Mouse (Mus musculus) gastrocnemius, adult 8-10 months (tissue): ENCODE data around the gene Adh5. TPM values are rescaled to one million over a fixed set of nuclear protein-coding genes. Genes with fewer than 3 reads are reported as not detected.

Experiments used
- DNase-seq, 2 experiments: peaks; one replicate each; pipeline ENCODE4 v3.0.0; 2022; ENCODE audit warnings: low spot score in 2 of 2
- total RNA-seq, 4 experiments: library from RNA; stranded (reverse); gene quantifications; 2 replicates each; pipeline ENCODE4 v1.2.4; 2022

Adh5 gene
- total RNA-seq, 4 experiments from 2014 or later, result 61.0 to 64.1 (median 61.7) TPM

- no peak for DNase-seq
These were observed 60.9 kb downstream of the Adh5 start for GRCm38 (mm10) chr3:138503754-138504153.

Other genes with a start within 250 kb of the Adh5 start
- not detected for gene 4930579F01Rik, start 249.3 kb upstream of the Adh5 start, total RNA-seq
- gene Adh7, start 225.3 kb upstream of the Adh5 start, total RNA-seq, result under 1 TPM; 0.12 to 0.88 (median 0.37) TPM
- gene Adh1, start 182.1 kb upstream of the Adh5 start, total RNA-seq, result 10 to 100 TPM; 14.7 to 36.9 (median 23.9) TPM
- not detected for gene Adh6a, start 129.8 kb upstream of the Adh5 start, total RNA-seq
- gene Adh6b, start 101.3 kb upstream of the Adh5 start, total RNA-seq, result under 1 TPM in 1 of 4 experiments, not detected in 3; 0.16 TPM
- gene Adh4, start 27.6 kb upstream of the Adh5 start, total RNA-seq, result not detected
- gene Metap1, start 46.4 kb downstream of the Adh5 start, total RNA-seq, result 10 to 100 TPM; 51.4 to 54.0 (median 53.7) TPM
- 100 to 1,000 TPM; 109 to 133 (median 125) TPM for gene Eif4e, start 83.1 kb downstream of the Adh5 start, total RNA-seq